Mouse (Mus musculus): Measurements from ENCODE around the gene Blnk.

DNA sequence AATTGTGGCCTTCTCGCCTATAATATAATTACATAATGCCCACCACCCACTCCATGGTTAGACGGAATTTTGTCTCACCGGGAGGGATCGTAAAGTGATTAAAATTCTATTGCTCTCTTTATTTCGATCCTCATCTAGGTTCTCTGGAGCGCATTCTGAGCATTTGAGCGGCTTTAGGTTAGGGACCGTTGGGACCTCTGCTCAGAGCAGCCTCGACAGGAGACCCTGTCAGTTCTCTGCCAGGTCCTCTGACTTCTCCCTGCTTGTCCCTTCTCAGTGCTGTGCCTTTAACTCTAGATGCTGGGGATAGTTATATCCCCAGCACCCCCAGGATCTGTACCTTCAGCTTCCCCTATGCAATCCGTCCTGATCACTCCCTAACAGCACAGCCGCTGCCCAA lies 2.2 kb downstream of the Blnk start:
- no peak for TF ChIP-seq EP300 (IDR thresholded peaks at IDR 0.05; ENCODE audit: low read depth)
- no peak for TF ChIP-seq CTCF (IDR thresholded peaks at IDR 0.05; ENCODE audit: low read depth)
